Comparison of ENCODE assay signal across 8 mouse cellular contexts in genomic region chr1:91251927-91252326, GRCm38 (mm10). TPM values are rescaled to one million over a fixed set of nuclear protein-coding genes. Genes with fewer than 3 reads are reported as not detected.
DNase-seq lines count a peak whose midpoint lies in the region; ATAC-seq lines count a peak whose summit lies in the region.

No protein-coding gene starts in this region.

- peak; percentile 9 for DNase-seq in adrenal gland, postnatal 10 days
- DNase-seq in adrenal gland, adult 8-10 months: no peak
- DNase-seq in A20 (ENCODE audit: low read depth, low spot score): peak; percentile 56
- DNase-seq in embryonic facial prominence, embryonic 10.5 days (ENCODE audit: low spot score): no peak
- peak; percentile 19 for DNase-seq in midbrain, embryonic 10.5 days (ENCODE audit: low spot score)
- DNase-seq in left cerebral cortex, adult 18-20 months (ENCODE audit: low spot score in 2 of 2): no peak
- no peak for DNase-seq in layer of hippocampus, adult 9-11 months

- no peak overlapping the region for H3K9ac ChIP-seq in intestine, embryonic 15.5 days

- no peaks in the 10 kb centered on the region for H3K9me3 ChIP-seq in embryonic facial prominence, embryonic 10.5 days
- no peaks in the 10 kb centered on the region for H3K9me3 ChIP-seq in intestine, embryonic 15.5 days
- no peaks in the 10 kb centered on the region for H3K9me3 ChIP-seq in midbrain, embryonic 10.5 days (replicated peaks)

- 67% methylated on average over 8 of the region's 8 CpGs for WGBS in embryonic facial prominence, embryonic 10.5 days
- WGBS in intestine, embryonic 15.5 days: 58% methylated on average over 8 of the region's 8 CpGs
- WGBS in midbrain, embryonic 10.5 days: 67% methylated on average over 8 of the region's 8 CpGs

- H3K4me1 ChIP-seq in embryonic facial prominence, embryonic 10.5 days: peaks cover 34% of the 10 kb centered on the region
- peaks cover 22% of the 10 kb centered on the region for H3K4me1 ChIP-seq in intestine, embryonic 15.5 days (replicated peaks)
- H3K4me1 ChIP-seq in midbrain, embryonic 10.5 days: peaks cover 29% of the 10 kb centered on the region

- peak overlapping the region; percentile 99 for H3K4me3 ChIP-seq in embryonic facial prominence, embryonic 10.5 days
- H3K4me3 ChIP-seq in intestine, embryonic 15.5 days (replicated peaks): no peak overlapping the region
- peak overlapping the region; percentile 100 for H3K4me3 ChIP-seq in midbrain, embryonic 10.5 days

- no peak for ATAC-seq in intestine, embryonic 15.5 days

- H3K27me3 ChIP-seq in embryonic facial prominence, embryonic 10.5 days (replicated peaks; ENCODE audit: low read depth, poor library complexity, severe bottlenecking): no peaks in the 10 kb centered on the region
- no peaks in the 10 kb centered on the region for H3K27me3 ChIP-seq in intestine, embryonic 15.5 days (replicated peaks)
- no peaks in the 10 kb centered on the region for H3K27me3 ChIP-seq in midbrain, embryonic 10.5 days (ENCODE audit: low read depth, poor library complexity, severe bottlenecking)

- H3K27ac ChIP-seq in embryonic facial prominence, embryonic 10.5 days (replicated peaks): no peak overlapping the region
- no peak overlapping the region for H3K27ac ChIP-seq in intestine, embryonic 15.5 days
- no peak overlapping the region for H3K27ac ChIP-seq in midbrain, embryonic 10.5 days (replicated peaks)

- peaks cover 17% of the 10 kb centered on the region for H3K36me3 ChIP-seq in embryonic facial prominence, embryonic 10.5 days (replicated peaks)
- H3K36me3 ChIP-seq in intestine, embryonic 15.5 days: 0 out of 2 replicates have a peak, but pooled peaks cover 2% of the 10 kb centered on the region
- H3K36me3 ChIP-seq in midbrain, embryonic 10.5 days: peaks cover 15% of the 10 kb centered on the region

- peak overlapping the region; percentile 73 for H3K4me2 ChIP-seq in intestine, embryonic 15.5 days (replicated peaks)

RNA-seq across cellular contexts. Expression of gene Ube2f, which starts 1.8 kb away (rescaled TPM):
- total RNA-seq in adrenal gland, postnatal 10 days (2021): 10 to 100 TPM; 59.2 to 61.7 TPM
- 10 to 100 TPM; 57.7 to 87.7 (median 71.3) TPM for total RNA-seq in adrenal gland, adult 8-10 months (2022)
- 87.6 and 100 TPM in 2 replicates for polyA plus RNA-seq in embryonic facial prominence, embryonic 10.5 days (2016; fragmentation: Nextera tagmentation; extraction: Ambion mirVana)
- polyA plus RNA-seq in intestine, embryonic 15.5 days (2015; fragmentation: Nextera tagmentation; extraction: Ambion mirVana): 65.1 and 66.7 TPM in 2 replicates
- 87.8 and 92.1 TPM in 2 replicates for polyA plus RNA-seq in midbrain, embryonic 10.5 days (2016; fragmentation: Nextera tagmentation; extraction: Ambion mirVana)
- total RNA-seq in left cerebral cortex, adult 18-20 months (2021): 10 to 100 TPM; 57.6 to 57.9 TPM

RNA-seq across cellular contexts. Expression of gene Scly, which starts 46.2 kb away (rescaled TPM):
- 10 to 100 TPM; 22.8 to 23.4 TPM for total RNA-seq in adrenal gland, postnatal 10 days (2021)
- total RNA-seq in adrenal gland, adult 8-10 months (2022): 10 to 100 TPM; 31.4 to 42.7 (median 35.8) TPM
- 16.0 and 16.5 TPM in 2 replicates for polyA plus RNA-seq in embryonic facial prominence, embryonic 10.5 days (2016; fragmentation: Nextera tagmentation; extraction: Ambion mirVana)
- 18.6 and 21.7 TPM in 2 replicates for polyA plus RNA-seq in intestine, embryonic 15.5 days (2015; fragmentation: Nextera tagmentation; extraction: Ambion mirVana)
- polyA plus RNA-seq in midbrain, embryonic 10.5 days (2016; fragmentation: Nextera tagmentation; extraction: Ambion mirVana): 17.3 and 18.6 TPM in 2 replicates
- 10 to 100 TPM; 18.8 to 20.8 TPM for total RNA-seq in left cerebral cortex, adult 18-20 months (2021)

Comparison
In these comparisons a context has a peak if more than half of its experiments do, and no peak if none do; other contexts are left out.
1. DNase-seq: peak in adrenal gland, postnatal 10 days (single experiment), A20 (single experiment) and midbrain, embryonic 10.5 days (single experiment); none in adrenal gland, adult 8-10 months (single experiment), embryonic facial prominence, embryonic 10.5 days (single experiment), left cerebral cortex, adult 18-20 months (0 of 2) and layer of hippocampus, adult 9-11 months (single experiment).